Comparison of ENCODE assay signal across 11 mouse cellular contexts in genomic region chr6:29923501-29923900, GRCm38 (mm10). TPM values are rescaled to one million over a fixed set of nuclear protein-coding genes. Genes with fewer than 3 reads are reported as not detected.
A peak's percentile ranks its signal among the peaks of the same experiment; 100 is the strongest.
DNase-seq lines count a peak whose midpoint lies in the region; ATAC-seq lines count a peak whose summit lies in the region.
"Had no signal": no experiment of that assay in that cellular context is flagged by ENCODE, and none has a peak within 500 bp of the region (broad histone marks: within the 10 kb centered on the region; RNA-seq: fewer than 3 reads in every experiment).

No protein-coding gene starts in this region.

- no peak overlapping the region for H3K9ac ChIP-seq in heart, embryonic 13.5 days
- H3K9ac ChIP-seq in intestine, embryonic 16.5 days (ENCODE audit: low read depth, low read length) = no peak overlapping the region
- H3K9ac ChIP-seq: limb, embryonic 13.5 days; neural tube, embryonic 15.5 days had no signal

- peak overlapping the region; percentile 84 for H3K27ac ChIP-seq in heart, embryonic 13.5 days (replicated peaks)
- H3K27ac ChIP-seq in intestine, embryonic 16.5 days (ENCODE audit: low read length) = no peak overlapping the region
- H3K27ac ChIP-seq: limb, embryonic 13.5 days; neural tube, embryonic 15.5 days had no signal

- peaks cover 62% of the 10 kb centered on the region for H3K36me3 ChIP-seq in heart, embryonic 13.5 days
- no peaks in the 10 kb centered on the region for H3K36me3 ChIP-seq in intestine, embryonic 16.5 days (ENCODE audit: control insufficient read depth, insufficient read depth, low read length)
- H3K36me3 ChIP-seq: limb, embryonic 13.5 days; neural tube, embryonic 15.5 days had no signal

- WGBS in heart, embryonic 13.5 days = 18% methylated on average over 4 of the region's 4 CpGs
- WGBS in intestine, embryonic 16.5 days = 68% methylated on average over 4 of the region's 4 CpGs

- H3K4me1 ChIP-seq in heart, embryonic 13.5 days = peaks cover 33% of the 10 kb centered on the region
- H3K4me1 ChIP-seq in intestine, embryonic 16.5 days (ENCODE audit: control insufficient read depth, insufficient read depth, low read length) = no peaks in the 10 kb centered on the region
- H3K4me1 ChIP-seq: limb, embryonic 13.5 days; neural tube, embryonic 15.5 days had no signal

- no peak overlapping the region for H3K4me3 ChIP-seq in heart, embryonic 13.5 days
- no peak overlapping the region for H3K4me3 ChIP-seq in intestine, embryonic 16.5 days (ENCODE audit: low read length)
- H3K4me3 ChIP-seq: limb, embryonic 13.5 days; neural tube, embryonic 15.5 days had no signal

- peak overlapping the region; percentile 35 for H3K4me2 ChIP-seq in heart, embryonic 13.5 days
- H3K4me2 ChIP-seq in intestine, embryonic 16.5 days (ENCODE audit: low read depth, low read length) = no peak overlapping the region
- H3K4me2 ChIP-seq: limb, embryonic 13.5 days; neural tube, embryonic 15.5 days had no signal

- peaks cover 7% of the 10 kb centered on the region; the same call in 1 of the 2 replicates for H3K27me3 ChIP-seq in heart, embryonic 13.5 days (replicated peaks)
- no peaks in the 10 kb centered on the region for H3K27me3 ChIP-seq in intestine, embryonic 16.5 days (replicated peaks; ENCODE audit: control insufficient read depth, insufficient read depth, low read length)

- H3K9me3 ChIP-seq in heart, embryonic 13.5 days = no peaks in the 10 kb centered on the region
- H3K9me3 ChIP-seq in intestine, embryonic 16.5 days (ENCODE audit: control insufficient read depth, low read length) = no peaks in the 10 kb centered on the region
- H3K9me3 ChIP-seq: limb, embryonic 13.5 days; neural tube, embryonic 15.5 days had no signal

- peak; percentile 94 for ATAC-seq in cerebellum, adult (ENCODE audit: insufficient number of reproducible peaks, low FRiP score, low TSS enrichment)
- ATAC-seq in heart, embryonic 13.5 days (ENCODE audit: extremely low read depth, insufficient number of reproducible peaks, low FRiP score, low TSS enrichment) = no peak
- peak; percentile 79 for ATAC-seq in megakaryocyte progenitor cell, adult 5-6 weeks (replicated peaks; ENCODE audit: poor library complexity)
- ATAC-seq in intestine, embryonic 16.5 days = no peak
- ATAC-seq in CD4-positive, CD25-positive, alpha-beta regulatory T cell, adult 4 months = no peak

- no peak for DNase-seq in cerebellum, postnatal 4 days (ENCODE audit: low spot score in 2 of 2)
- peak; percentile 76 to 80 for DNase-seq in cerebellum, postnatal 25 days
- no peak for DNase-seq in lung, adult 18-20 months
- DNase-seq: kidney, postnatal 14 days had no signal

RNA-seq across cellular contexts. Expression of gene Strip2, which starts 6.7 kb away (rescaled TPM):
- 37.4 and 39.3 TPM in 2 replicates for polyA plus RNA-seq in heart, embryonic 13.5 days (2015; fragmentation: Nextera tagmentation; extraction: Ambion mirVana)
- 0.30 and 0.54 TPM in 2 replicates for total RNA-seq in megakaryocyte progenitor cell, adult 5-6 weeks (2015)
- total RNA-seq in megakaryocyte progenitor cell, adult 5-6 weeks (2017) = 0.17 and 0.30 TPM in 2 replicates
- polyA plus RNA-seq in intestine, embryonic 16.5 days (2015; fragmentation: Nextera tagmentation; extraction: Ambion mirVana) = 0.54 and 0.60 TPM in 2 replicates
- under 1 TPM; 0.11 to 0.27 TPM for polyA plus RNA-seq in CD4-positive, CD25-positive, alpha-beta regulatory T cell, adult 4 months (2017; shearing (Covaris generic))

Comparison
In these comparisons a context has a peak if more than half of its experiments do, and no peak if none do; other contexts are left out.
1. DNase-seq: peak in cerebellum, postnatal 25 days (2 of 2); none in cerebellum, postnatal 4 days (0 of 2) and lung, adult 18-20 months (0 of 2).
2. ATAC-seq: peak in cerebellum, adult (single experiment) and megakaryocyte progenitor cell, adult 5-6 weeks (single experiment); none in heart, embryonic 13.5 days (single experiment), intestine, embryonic 16.5 days (single experiment) and CD4-positive, CD25-positive, alpha-beta regulatory T cell, adult 4 months (single experiment).
3. RNA of gene Strip2, which starts 6.7 kb away (polyA plus RNA-seq): 37.4 to 39.3 TPM in heart, embryonic 13.5 days; 0.54 to 0.60 TPM in intestine, embryonic 16.5 days and 0.11 to 0.27 TPM in CD4-positive, CD25-positive, alpha-beta regulatory T cell, adult 4 months; every median in the first group is over 10 times any median in the second.